Mouse (Mus musculus): ENCODE measurements at regions not wholly inside any gene's neighbourhood (a gene's known extent, or its start where the extent isn't known, plus 50 kb on each side); places are given as distances from the start of the nearest gene placed in this dataset.

- Histone ChIP-seq H3K9ac (ENCODE audit: insufficient read depth, low read depth, low read length, poor library complexity, severe bottlenecking) (no peak overlapping the region), H3K9me3 (ENCODE audit: control insufficient read depth, insufficient read depth, low read depth, low read length) (no peaks in the 10 kb centered on the region), H3K36me3 (ENCODE audit: control insufficient read depth, insufficient read depth, low read length, poor library complexity, severe bottlenecking) (no peaks in the 10 kb centered on the region), H3K4me1 (ENCODE audit: control insufficient read depth in 2 of 2, insufficient read depth in 2 of 2, low read length in 2 of 2, poor library complexity in 1 of 2) (no peaks in the 10 kb centered on the region), H3K4me3 (ENCODE audit: insufficient read depth in 1 of 2, low read depth in 1 of 2, low read length in 2 of 2, poor library complexity in 1 of 2, severe bottlenecking in 1 of 2) (no peak overlapping the region), H3K27ac (ENCODE audit: insufficient read depth, low read depth, low read length, poor library complexity, severe bottlenecking) (no peak overlapping the region)
- in situ Hi-C loops (cut with MboI; ENCODE audit: low sequenced_read_pairs in 2 of 2, unreplicated experiment in 2 of 2): no loop called here
- DNase-seq (ENCODE audit: low read depth, low spot score): no peak
- TF ChIP-seq CHD2 (IDR thresholded peaks at IDR 0.05; ENCODE audit: low read depth, low read length) (no peak), MAFK (IDR thresholded peaks at IDR 0.05; ENCODE audit: insufficient read depth, low read depth, low read length) (no peak), ZNF384 (IDR thresholded peaks at IDR 0.05; ENCODE audit: low read depth, low read length) (no peak), ZC3H11A (IDR thresholded peaks at IDR 0.05; ENCODE audit: borderline replicate concordance, low read depth, low read length) (no peak), HCFC1 (IDR thresholded peaks at IDR 0.05; ENCODE audit: borderline replicate concordance, insufficient read depth, low read length) (no peak)
These were observed 305.8 kb upstream of the Atp2b1 start for GRCm38 (mm10) chr10:98608221-98608941.

GRCm38 (mm10) chr10:98610708-98611107 lies 303.5 kb upstream of the Atp2b1 start:
- Histone ChIP-seq H3K4me3 (ENCODE audit: insufficient read depth in 1 of 2, low read depth in 1 of 2, low read length in 2 of 2, poor library complexity in 1 of 2, severe bottlenecking in 1 of 2) (no peak overlapping the region), H3K36me3 (ENCODE audit: control insufficient read depth, insufficient read depth, low read length, poor library complexity, severe bottlenecking) (no peaks in the 10 kb centered on the region), H3K9ac (ENCODE audit: insufficient read depth, low read depth, low read length, poor library complexity, severe bottlenecking) (no peak overlapping the region), H3K4me1 (ENCODE audit: control insufficient read depth in 2 of 2, insufficient read depth in 2 of 2, low read length in 2 of 2, poor library complexity in 1 of 2) (no peaks in the 10 kb centered on the region), H3K9me3 (ENCODE audit: control insufficient read depth, insufficient read depth, low read depth, low read length) (no peaks in the 10 kb centered on the region), H3K27ac (ENCODE audit: insufficient read depth, low read depth, low read length, poor library complexity, severe bottlenecking) (no peak overlapping the region)
- no peak for TF ChIP-seq MAFK (IDR thresholded peaks at IDR 0.05; ENCODE audit: insufficient read depth, low read depth, low read length)
- no peak for TF ChIP-seq HCFC1 (IDR thresholded peaks at IDR 0.05; ENCODE audit: borderline replicate concordance, insufficient read depth, low read length)
- no peak for TF ChIP-seq CHD2 (IDR thresholded peaks at IDR 0.05; ENCODE audit: low read depth, low read length)
- TF ChIP-seq ZC3H11A (IDR thresholded peaks at IDR 0.05; ENCODE audit: borderline replicate concordance, low read depth, low read length): no peak
- no peak for TF ChIP-seq ZNF384 (IDR thresholded peaks at IDR 0.05; ENCODE audit: low read depth, low read length)
- DNase-seq (ENCODE audit: low read depth, low spot score): no peak
- in situ Hi-C loops (cut with MboI; ENCODE audit: low sequenced_read_pairs in 2 of 2, unreplicated experiment in 2 of 2): no loop called here

- Histone ChIP-seq H3K9me3 (ENCODE audit: control insufficient read depth, insufficient read depth, low read depth, low read length) (no peaks in the 10 kb centered on the region), H3K4me1 (ENCODE audit: control insufficient read depth in 2 of 2, insufficient read depth in 2 of 2, low read length in 2 of 2, poor library complexity in 1 of 2) (no peaks in the 10 kb centered on the region), H3K36me3 (ENCODE audit: control insufficient read depth, insufficient read depth, low read length, poor library complexity, severe bottlenecking) (no peaks in the 10 kb centered on the region), H3K9ac (ENCODE audit: insufficient read depth, low read depth, low read length, poor library complexity, severe bottlenecking) (no peak overlapping the region), H3K27ac (ENCODE audit: insufficient read depth, low read depth, low read length, poor library complexity, severe bottlenecking) (no peak overlapping the region), H3K4me3 (ENCODE audit: insufficient read depth in 1 of 2, low read depth in 1 of 2, low read length in 2 of 2, poor library complexity in 1 of 2, severe bottlenecking in 1 of 2) (no peak overlapping the region)
- no peak for TF ChIP-seq MAFK (IDR thresholded peaks at IDR 0.05; ENCODE audit: insufficient read depth, low read depth, low read length)
- TF ChIP-seq ZNF384 (IDR thresholded peaks at IDR 0.05; ENCODE audit: low read depth, low read length): no peak
- no peak for TF ChIP-seq ZC3H11A (IDR thresholded peaks at IDR 0.05; ENCODE audit: borderline replicate concordance, low read depth, low read length)
- no peak for TF ChIP-seq HCFC1 (IDR thresholded peaks at IDR 0.05; ENCODE audit: borderline replicate concordance, insufficient read depth, low read length)
- no peak for TF ChIP-seq CHD2 (IDR thresholded peaks at IDR 0.05; ENCODE audit: low read depth, low read length)
- in situ Hi-C loops (cut with MboI; ENCODE audit: low sequenced_read_pairs in 2 of 2, unreplicated experiment in 2 of 2): no loop called here
- no peak for DNase-seq (ENCODE audit: low read depth, low spot score)
These were observed 302.4 kb upstream of the Atp2b1 start for GRCm38 (mm10) chr10:98611707-98612360.

GRCm38 (mm10) chr10:98618736-98619525 lies 295.3 kb upstream of the Atp2b1 start:
- H3K4me1 ChIP-seq (ENCODE audit: control insufficient read depth in 2 of 2, insufficient read depth in 2 of 2, low read length in 2 of 2, poor library complexity in 1 of 2): no peaks in the 10 kb centered on the region
- DNase-seq (ENCODE audit: low read depth, low spot score): no peak
- no peaks in the 10 kb centered on the region for H3K36me3 ChIP-seq (ENCODE audit: control insufficient read depth, insufficient read depth, low read length, poor library complexity, severe bottlenecking)
- in situ Hi-C loops (cut with MboI; ENCODE audit: low sequenced_read_pairs in 2 of 2, unreplicated experiment in 2 of 2): no loop called here
- no peak overlapping the region for H3K4me3 ChIP-seq (ENCODE audit: insufficient read depth in 1 of 2, low read depth in 1 of 2, low read length in 2 of 2, poor library complexity in 1 of 2, severe bottlenecking in 1 of 2)
- H3K9ac ChIP-seq (ENCODE audit: insufficient read depth, low read depth, low read length, poor library complexity, severe bottlenecking): no peak overlapping the region
- TF ChIP-seq ZNF384 (IDR thresholded peaks at IDR 0.05; ENCODE audit: low read depth, low read length): no peak
- TF ChIP-seq HCFC1 (IDR thresholded peaks at IDR 0.05; ENCODE audit: borderline replicate concordance, insufficient read depth, low read length): no peak
- TF ChIP-seq CHD2 (IDR thresholded peaks at IDR 0.05; ENCODE audit: low read depth, low read length): no peak
- TF ChIP-seq MAFK (IDR thresholded peaks at IDR 0.05; ENCODE audit: insufficient read depth, low read depth, low read length): no peak
- no peak for TF ChIP-seq ZC3H11A (IDR thresholded peaks at IDR 0.05; ENCODE audit: borderline replicate concordance, low read depth, low read length)
- H3K9me3 ChIP-seq (ENCODE audit: control insufficient read depth, insufficient read depth, low read depth, low read length): no peaks in the 10 kb centered on the region
- no peak overlapping the region for H3K27ac ChIP-seq (ENCODE audit: insufficient read depth, low read depth, low read length, poor library complexity, severe bottlenecking)
